In genomic region chr12:69424971-69425370, GRCm38 (mm10) we compare ENCODE assay signal across 8 mouse cellular contexts. TPM values are rescaled to one million over a fixed set of nuclear protein-coding genes. Genes with fewer than 3 reads are reported as not detected.
DNase-seq lines count a peak whose midpoint lies in the region; ATAC-seq and TF ChIP-seq lines count a peak whose summit lies in the region.

No protein-coding gene starts in this region.

- no peaks in the 10 kb centered on the region; the same call in 1 of the 2 replicates for H3K9me3 ChIP-seq in lung, embryonic 14.5 days (ENCODE audit: low read depth, low read length)
- no peaks in the 10 kb centered on the region for H3K9me3 ChIP-seq in embryonic facial prominence, embryonic 12.5 days
- no peaks in the 10 kb centered on the region for H3K9me3 ChIP-seq in kidney, postnatal 0 days (replicated peaks; ENCODE audit: low read length)

- peak; percentile 65 for DNase-seq in lung, embryonic 14.5 days
- DNase-seq in lung, adult 2 months, result no peak
- DNase-seq in kidney, postnatal 0 days (ENCODE audit: low spot score), result peak; percentile 87
- DNase-seq in retina, postnatal 1 day, result peak; percentile 44
- no peak for DNase-seq in urinary bladder, postnatal 4 days (ENCODE audit: low spot score in 2 of 2)
- no peak for DNase-seq in left cerebral cortex, postnatal 36 days (ENCODE audit: low spot score in 2 of 2)
- DNase-seq in cerebellum, adult 9-10 months, result no peak

- H3K27me3 ChIP-seq in lung, embryonic 14.5 days (ENCODE audit: insufficient read depth, low read length), result no peaks in the 10 kb centered on the region
- no peaks in the 10 kb centered on the region for H3K27me3 ChIP-seq in embryonic facial prominence, embryonic 12.5 days
- H3K27me3 ChIP-seq in kidney, postnatal 0 days (ENCODE audit: insufficient read depth, low read length), result no peaks in the 10 kb centered on the region

- H3K27ac ChIP-seq in lung, embryonic 14.5 days (ENCODE audit: low read depth), result peak overlapping the region; percentile 24; the same call in 1 of the 2 replicates
- H3K27ac ChIP-seq in embryonic facial prominence, embryonic 12.5 days, result no peak overlapping the region
- peak overlapping the region; percentile 72 for H3K27ac ChIP-seq in kidney, postnatal 0 days

- TF ChIP-seq CTCF in lung, embryonic 14.5 days (IDR thresholded peaks at IDR 0.05; ENCODE audit: low read depth), result no peak
- TF ChIP-seq CTCF in lung, adult 2 months (IDR thresholded peaks at IDR 0.05; ENCODE audit: insufficient read depth, low read length), result no peak
- no peak for TF ChIP-seq CTCF in kidney, postnatal 0 days (IDR thresholded peaks at IDR 0.05; ENCODE audit: low read depth)

- H3K9ac ChIP-seq in lung, embryonic 14.5 days, result no peak overlapping the region
- H3K9ac ChIP-seq in embryonic facial prominence, embryonic 12.5 days, result 0 out of 2 replicates have a peak overlapping the region, but pooled peaks have one; percentile 24
- 0 out of 2 replicates have a peak overlapping the region, but pooled peaks have one; percentile 3 for H3K9ac ChIP-seq in kidney, postnatal 0 days (ENCODE audit: low read depth, low read length)

- no peak for TF ChIP-seq POLR2A in lung, adult 2 months (IDR thresholded peaks at IDR 0.05; ENCODE audit: borderline replicate concordance, extremely low read depth, low read depth, low read length)

- H3K36me3 ChIP-seq in lung, embryonic 14.5 days (ENCODE audit: insufficient read depth), result no peaks in the 10 kb centered on the region
- H3K36me3 ChIP-seq in embryonic facial prominence, embryonic 12.5 days, result no peaks in the 10 kb centered on the region
- no peaks in the 10 kb centered on the region for H3K36me3 ChIP-seq in kidney, postnatal 0 days (ENCODE audit: insufficient read depth, low read length)

- intact Hi-C loops in left cerebral cortex, postnatal 36 days (cut with DNase I), result no loop called here

- no peak overlapping the region for H3K4me3 ChIP-seq in lung, embryonic 14.5 days (ENCODE audit: low read depth, low read length)
- no peak overlapping the region for H3K4me3 ChIP-seq in lung, adult 2 months (replicated peaks; ENCODE audit: extremely low read depth, low read depth, low read length)
- no peak overlapping the region for H3K4me3 ChIP-seq in embryonic facial prominence, embryonic 12.5 days
- no peak overlapping the region for H3K4me3 ChIP-seq in kidney, postnatal 0 days (replicated peaks; ENCODE audit: low read depth, low read length)

- H3K4me2 ChIP-seq in lung, embryonic 14.5 days, result no peak overlapping the region
- H3K4me2 ChIP-seq in embryonic facial prominence, embryonic 12.5 days (replicated peaks), result no peak overlapping the region
- peak overlapping the region; percentile 18; the same call in 1 of the 2 replicates for H3K4me2 ChIP-seq in kidney, postnatal 0 days (ENCODE audit: low read length)

- WGBS in lung, embryonic 14.5 days, result 59% methylated on average over 14 of the region's 14 CpGs
- 57% methylated on average over 14 of the region's 14 CpGs for WGBS in lung, adult 2 months
- WGBS in embryonic facial prominence, embryonic 12.5 days, result 56% methylated on average over 14 of the region's 14 CpGs
- 53% methylated on average over 14 of the region's 14 CpGs for WGBS in kidney, postnatal 0 days

- peaks cover 9% of the 10 kb centered on the region; the same call in 1 of the 2 replicates for H3K4me1 ChIP-seq in lung, embryonic 14.5 days (ENCODE audit: insufficient read depth)
- H3K4me1 ChIP-seq in lung, adult 2 months (ENCODE audit: control insufficient read depth, insufficient read depth, low read length), result 0 out of 2 replicates have a peak, but pooled peaks cover 5% of the 10 kb centered on the region
- peaks cover 7% of the 10 kb centered on the region; the same call in 1 of the 2 replicates for H3K4me1 ChIP-seq in embryonic facial prominence, embryonic 12.5 days
- peaks cover 13% of the 10 kb centered on the region; the same call in 1 of the 2 replicates for H3K4me1 ChIP-seq in kidney, postnatal 0 days (replicated peaks; ENCODE audit: insufficient read depth, low read length)

- ATAC-seq in lung, embryonic 14.5 days (ENCODE audit: insufficient read depth), result peak; percentile 53; the same call in 1 of the 2 replicates
- ATAC-seq in embryonic facial prominence, embryonic 12.5 days (ENCODE audit: insufficient number of reproducible peaks, insufficient read depth, low FRiP score, low TSS enrichment), result no peak
- peak; percentile 67 for ATAC-seq in kidney, postnatal 0 days (replicated peaks; ENCODE audit: low FRiP score, low read depth)

RNA-seq across cellular contexts. Expression of gene Gm9887, which starts 52.7 kb away (rescaled TPM):
- 2.0 and 2.2 TPM in 2 replicates for polyA plus RNA-seq in lung, embryonic 14.5 days (2014; fragmentation: Nextera tagmentation; extraction: Ambion mirVana)
- 2.3 and 5.2 TPM in 2 replicates for polyA plus RNA-seq in lung, adult 2 months (2012; rRNA removed)
- polyA plus RNA-seq in embryonic facial prominence, embryonic 12.5 days (2016; fragmentation: Nextera tagmentation; extraction: Ambion mirVana), result 2.4 and 3.7 TPM in 2 replicates
- 1.3 and 3.2 TPM in 2 replicates for polyA plus RNA-seq in kidney, postnatal 0 days (2015; fragmentation: Nextera tagmentation; extraction: Ambion mirVana)
- 1 to 10 TPM in 1 of 2 experiments, under 1 TPM in 1; 0.93 to 1.7 TPM for total RNA-seq in left cerebral cortex, postnatal 36 days (2021)

RNA-seq across cellular contexts. Expression of gene Arf6, which starts 53.0 kb away (rescaled TPM):
- 59.9 and 61.8 TPM in 2 replicates for polyA plus RNA-seq in lung, embryonic 14.5 days (2014; fragmentation: Nextera tagmentation; extraction: Ambion mirVana)
- 164 and 217 TPM in 2 replicates for polyA plus RNA-seq in lung, adult 2 months (2012; rRNA removed)
- polyA plus RNA-seq in embryonic facial prominence, embryonic 12.5 days (2016; fragmentation: Nextera tagmentation; extraction: Ambion mirVana), result 68.5 and 72.2 TPM in 2 replicates
- polyA plus RNA-seq in kidney, postnatal 0 days (2015; fragmentation: Nextera tagmentation; extraction: Ambion mirVana), result 56.2 and 70.7 TPM in 2 replicates
- total RNA-seq in left cerebral cortex, postnatal 36 days (2021), result 10 to 100 TPM; 49.9 to 61.4 TPM

Comparison
In these comparisons a context has a peak if more than half of its experiments do, and no peak if none do; other contexts are left out.
1. DNase-seq: peak in lung, embryonic 14.5 days (single experiment), kidney, postnatal 0 days (single experiment) and retina, postnatal 1 day (single experiment); none in lung, adult 2 months (single experiment), urinary bladder, postnatal 4 days (0 of 2), left cerebral cortex, postnatal 36 days (0 of 2) and cerebellum, adult 9-10 months (single experiment).